Mouse (Mus musculus) forebrain, embryonic 15.5 days (tissue): ENCODE measurements around the gene Nrxn2. TPM values are rescaled to one million over a fixed set of nuclear protein-coding genes. Genes with fewer than 3 reads are reported as not detected.
A peak's percentile ranks its signal among the peaks of the same experiment; 100 is the strongest.

Experiments
- ATAC-seq: fragments of 200-750 bp; cut with Nextera tagmentation; replicated peaks from 2 replicates; pipeline ENCODE4 v1.8.0; 2017; ENCODE audit warnings: mild to moderate bottlenecking, moderate TSS enrichment, moderate library complexity
- H3K27ac ChIP-seq: fragments of 300-500 bp; sonication (generic); replicated peaks from 2 replicates; pipeline ENCODE4 v1.5.1; 2015; ENCODE audit warnings: mild to moderate bottlenecking, inconsistent platforms
- H3K27me3 ChIP-seq: fragments of 300-500 bp; sonication (generic); 2 replicates; pipeline ENCODE4 v1.6.1; 2015; ENCODE audit warnings: inconsistent platforms
- H3K36me3 ChIP-seq: fragments of 300-500 bp; sonication (generic); 2 replicates; pipeline ENCODE4 v1.6.1; 2015; ENCODE audit warnings: mild to moderate bottlenecking, inconsistent platforms
- H3K4me1 ChIP-seq: fragments of 300-500 bp; sonication (generic); 2 replicates; pipeline ENCODE4 v1.6.1; 2015; ENCODE audit warnings: inconsistent platforms
- H3K4me2 ChIP-seq: fragments of 300-500 bp; sonication (generic); replicated peaks from 2 replicates; pipeline ENCODE4 v1.6.1; 2015; ENCODE audit warnings: mild to moderate bottlenecking, inconsistent platforms
- H3K4me3 ChIP-seq: fragments of 300-500 bp; sonication (generic); 2 replicates; pipeline ENCODE4 v1.5.1; 2015; ENCODE audit warnings: mild to moderate bottlenecking, inconsistent platforms
- H3K9ac ChIP-seq: fragments of 300-500 bp; sonication (generic); replicated peaks from 2 replicates; pipeline ENCODE4 v1.6.1; 2015; ENCODE audit warnings: mild to moderate bottlenecking, inconsistent platforms
- H3K9me3 ChIP-seq: fragments of 300-500 bp; sonication (generic); 2 replicates; pipeline ENCODE4 v1.6.1; 2016; ENCODE audit warnings: inconsistent platforms
- WGBS: fragments of 180-500 bp; shearing (Covaris S2); methylation state at CpG from one replicate; pipeline ENCODE4 v1.1.7; 2015; ENCODE audit warnings: mixed read lengths; 5-methylcytosine and 5-hydroxymethylcytosine counted together
- polyA plus RNA-seq: library from polyadenylated mRNA; unstranded; fragments of >200 nt; fragmentation: Nextera tagmentation; extraction: Ambion mirVana; gene quantifications from 2 replicates; pipeline ENCODE4 v1.2.1, GENCODE M21; 2015

The Nrxn2 gene
- polyA plus RNA-seq, 1 experiment from 2014 or later: 32.4 TPM

DNA sequence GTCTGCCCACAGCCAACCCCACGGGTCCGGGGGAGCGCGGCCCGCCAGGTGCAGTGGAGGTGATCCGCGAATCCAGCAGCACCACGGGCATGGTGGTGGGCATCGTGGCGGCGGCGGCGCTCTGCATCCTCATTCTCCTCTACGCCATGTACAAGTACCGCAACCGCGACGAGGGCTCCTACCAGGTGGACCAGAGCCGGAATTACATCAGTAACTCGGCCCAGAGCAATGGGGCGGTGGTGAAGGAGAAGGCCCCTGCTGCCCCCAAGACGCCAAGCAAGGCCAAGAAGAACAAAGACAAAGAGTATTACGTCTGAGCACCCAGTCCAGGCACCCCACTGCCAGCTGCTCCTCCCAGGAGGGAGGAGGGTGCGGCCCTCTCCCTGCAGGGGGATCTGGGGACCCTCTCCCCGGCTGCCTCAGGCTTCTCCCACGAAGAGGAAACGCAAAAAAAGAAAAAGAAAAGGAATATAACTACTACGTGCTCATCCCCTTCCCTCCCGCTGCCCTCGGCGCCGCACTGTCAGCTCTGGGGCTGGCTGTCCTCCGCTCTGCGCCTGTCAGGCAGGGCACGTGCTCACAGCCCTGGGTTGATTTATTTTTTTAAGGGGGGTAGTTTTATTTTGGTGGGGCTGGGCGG, 113.4 kb downstream of the Nrxn2 start:
- H3K4me3 ChIP-seq: peak overlapping the region; percentile 47
- H3K4me2 ChIP-seq: peak overlapping the region; percentile 74
- H3K27ac ChIP-seq: peak overlapping the region; percentile 90
- H3K4me1 ChIP-seq: peaks cover 47% of the 10 kb centered on the region
- H3K27me3 ChIP-seq: no peaks in the 10 kb centered on the region
- H3K9ac ChIP-seq: peak overlapping the region; percentile 70
- H3K36me3 ChIP-seq: peaks cover 6% of the 10 kb centered on the region
- ATAC-seq: peak; percentile 35; the same call in 1 of the 2 replicates
- no peaks in the 10 kb centered on the region for H3K9me3 ChIP-seq
- WGBS: 4% methylated on average over 36 of the region's 36 CpGs

DNA sequence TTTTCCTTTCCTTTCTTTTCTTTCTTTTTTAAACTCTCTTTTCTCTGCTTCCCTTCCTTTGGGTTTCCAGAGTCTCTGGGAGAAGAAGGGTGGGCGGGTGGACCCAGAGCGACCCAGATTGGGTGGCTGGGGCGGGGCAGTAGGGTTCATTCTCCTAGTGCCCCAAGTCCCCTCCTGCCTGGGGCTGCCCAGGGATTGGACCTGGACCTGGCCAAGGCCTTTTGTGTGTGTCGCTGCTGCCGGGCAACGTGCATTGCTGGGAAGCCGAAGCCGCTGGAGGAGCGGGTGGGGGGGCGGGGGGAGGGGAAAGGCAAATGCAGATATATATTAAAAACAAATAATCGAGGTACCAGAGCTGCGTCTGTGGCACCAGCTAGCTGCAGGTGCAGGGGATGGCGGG, 114.1 kb downstream of the Nrxn2 start:
- 3% methylated on average over 12 of the region's 13 CpGs for WGBS
- H3K36me3 ChIP-seq: no peaks in the 10 kb centered on the region
- H3K4me3 ChIP-seq: peak overlapping the region; percentile 47
- peak overlapping the region; percentile 90 for H3K27ac ChIP-seq
- H3K4me1 ChIP-seq: peaks cover 47% of the 10 kb centered on the region
- peak overlapping the region; percentile 70 for H3K9ac ChIP-seq
- no peaks in the 10 kb centered on the region for H3K9me3 ChIP-seq
- ATAC-seq: 0 out of 2 replicates have a peak, but pooled peaks have one; percentile 24
- H3K27me3 ChIP-seq: no peaks in the 10 kb centered on the region
- peak overlapping the region; percentile 74 for H3K4me2 ChIP-seq

DNA sequence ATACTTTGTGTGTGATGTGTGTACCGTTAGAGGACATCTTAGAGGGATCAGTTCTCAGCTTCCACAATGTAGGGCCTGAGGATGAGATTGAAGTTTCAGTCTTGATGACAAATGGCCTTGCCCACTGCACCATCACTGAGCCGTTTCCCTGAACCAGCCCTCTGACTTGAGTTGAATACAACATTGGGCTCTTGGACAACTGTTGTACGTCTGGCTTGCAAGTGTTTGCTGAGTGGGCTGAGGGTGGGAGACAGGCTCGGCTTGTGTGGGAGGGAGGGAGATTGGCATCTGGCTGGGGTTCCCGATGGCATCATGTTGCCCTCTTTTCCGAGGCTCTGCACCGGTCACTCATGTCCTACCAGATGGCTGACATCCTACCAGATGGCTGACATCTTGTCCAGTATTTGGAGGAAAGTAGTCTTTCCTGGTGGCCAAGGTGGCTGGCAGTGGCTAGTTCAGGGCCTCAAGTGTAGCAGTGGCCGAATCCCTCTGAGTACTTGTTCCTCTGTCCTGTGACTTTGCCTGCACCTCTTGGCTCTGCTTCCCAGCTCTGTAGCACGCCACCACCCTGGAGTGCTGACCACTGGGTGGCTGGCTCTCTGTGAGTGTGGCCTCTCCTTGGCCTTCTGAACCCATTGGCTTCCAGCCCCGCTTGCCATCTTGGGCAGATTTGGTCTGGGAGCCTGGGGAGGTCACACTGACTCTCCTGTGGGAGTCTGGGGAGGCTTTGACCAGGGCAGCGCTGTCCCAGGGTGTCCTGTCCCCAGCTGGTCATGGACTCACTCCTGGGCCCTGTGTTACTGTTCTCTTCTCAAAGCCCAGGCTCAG, 115.0 kb downstream of the Nrxn2 start:
- Histone ChIP-seq H3K4me3 (0 out of 2 replicates have a peak overlapping the region, but pooled peaks have one; percentile 47), H3K9me3 (no peaks in the 10 kb centered on the region), H3K27me3 (no peaks in the 10 kb centered on the region), H3K4me2 (peak overlapping the region; percentile 74), H3K9ac (no peak overlapping the region), H3K36me3 (no peaks in the 10 kb centered on the region), H3K27ac (peak overlapping the region; percentile 90; the same call in 1 of the 2 replicates), H3K4me1 (peaks cover 47% of the 10 kb centered on the region)
- ATAC-seq: no peak
- 63% methylated on average over 11 of the region's 11 CpGs for WGBS

DNA sequence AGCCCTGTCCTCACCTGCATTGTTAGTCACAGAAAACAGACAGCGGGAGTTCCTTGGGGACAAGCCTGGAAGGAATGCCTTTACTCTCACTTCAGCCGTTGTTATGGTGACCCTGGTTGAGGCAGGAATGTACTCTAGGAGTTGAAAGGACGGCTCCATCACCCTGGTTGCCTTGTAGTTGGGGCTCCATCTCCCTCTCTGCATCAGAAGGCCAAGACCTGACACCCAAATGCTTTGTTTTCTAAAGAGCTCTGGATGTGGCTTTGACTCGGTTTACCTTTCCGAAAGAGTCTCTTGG, 115.5 kb downstream of the Nrxn2 start:
- Histone ChIP-seq H3K9me3 (no peaks in the 10 kb centered on the region), H3K27ac (no peak overlapping the region), H3K36me3 (no peaks in the 10 kb centered on the region), H3K9ac (no peak overlapping the region), H3K4me3 (no peak overlapping the region), H3K27me3 (no peaks in the 10 kb centered on the region), H3K4me2 (no peak overlapping the region), H3K4me1 (peaks cover 46% of the 10 kb centered on the region)
- 49% methylated on average over 5 of the region's 5 CpGs for WGBS
- ATAC-seq: no peak

DNA sequence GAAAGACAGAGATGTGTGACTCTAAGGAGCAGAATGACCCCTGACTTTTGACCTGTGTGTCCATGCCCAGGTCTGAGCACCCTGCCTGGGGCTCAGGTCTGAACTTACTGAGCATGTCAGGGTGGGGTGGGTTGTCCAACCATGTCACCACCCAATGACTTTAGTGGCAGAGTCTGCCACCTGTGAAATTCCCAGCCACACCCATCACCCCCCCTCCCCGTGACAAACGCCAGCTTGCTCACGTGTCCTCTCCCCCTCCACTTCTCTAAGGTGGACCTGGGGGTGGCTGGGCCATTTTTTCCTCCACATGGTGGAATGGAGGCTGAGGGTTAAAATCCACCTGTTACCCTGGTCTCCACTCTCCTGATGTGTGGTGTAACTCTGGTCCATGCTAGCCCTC, 117.7 kb downstream of the Nrxn2 start:
- Histone ChIP-seq H3K4me2 (no peak overlapping the region), H3K27ac (no peak overlapping the region), H3K9ac (no peak overlapping the region), H3K27me3 (no peaks in the 10 kb centered on the region), H3K9me3 (no peaks in the 10 kb centered on the region), H3K36me3 (no peaks in the 10 kb centered on the region), H3K4me1 (peaks cover 29% of the 10 kb centered on the region), H3K4me3 (no peak overlapping the region)
- WGBS: 82% methylated on average over 3 of the region's 3 CpGs
- ATAC-seq: no peak

DNA sequence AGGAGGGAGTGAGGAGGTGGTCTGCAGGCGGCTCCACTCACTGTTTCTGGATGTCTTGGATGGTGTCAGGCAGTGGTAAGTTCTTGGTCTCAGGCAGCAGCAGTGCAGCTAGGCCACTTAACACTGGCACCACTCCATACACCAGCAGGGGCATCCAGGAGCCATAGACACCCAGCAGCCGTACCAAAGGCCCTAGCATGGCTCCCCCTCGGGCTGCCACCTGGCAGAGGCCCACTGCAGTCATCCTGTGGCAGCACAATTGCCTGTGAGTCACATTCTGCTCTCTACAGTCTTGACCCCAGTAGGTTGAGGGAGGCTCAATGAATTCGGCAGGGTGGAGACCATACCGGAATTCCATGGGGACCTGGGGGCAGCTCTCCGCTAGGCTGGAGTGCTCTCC, 118.2 kb downstream of the Nrxn2 start:
- H3K27ac ChIP-seq: no peak overlapping the region
- no peaks in the 10 kb centered on the region for H3K36me3 ChIP-seq
- H3K4me2 ChIP-seq: no peak overlapping the region
- no peaks in the 10 kb centered on the region for H3K27me3 ChIP-seq
- H3K4me1 ChIP-seq: peaks cover 24% of the 10 kb centered on the region
- H3K9ac ChIP-seq: no peak overlapping the region
- H3K4me3 ChIP-seq: no peak overlapping the region
- ATAC-seq: no peak
- whole genome bisulfite sequencing: 68% methylated on average over 6 of the region's 6 CpGs
- H3K9me3 ChIP-seq: no peaks in the 10 kb centered on the region

DNA sequence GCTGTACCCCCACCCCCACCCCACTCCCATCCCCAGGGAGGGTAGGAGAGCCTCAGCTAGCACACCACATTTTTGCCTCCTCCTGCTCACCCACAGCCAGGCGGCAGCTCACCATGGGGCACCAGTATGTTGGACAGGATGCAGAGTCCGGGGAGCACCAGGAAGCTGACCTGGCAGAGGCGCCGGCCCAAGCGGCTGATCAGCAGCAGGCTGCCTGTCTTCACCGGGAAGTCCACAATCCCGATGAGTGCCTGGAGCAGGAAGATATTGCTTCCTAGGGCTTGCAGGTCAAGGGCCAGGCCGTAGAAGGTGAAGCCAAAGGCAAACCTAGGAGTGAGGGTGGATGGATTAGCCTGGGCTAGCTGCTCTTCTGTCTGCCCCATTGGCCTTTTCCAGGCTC, 119.0 kb downstream of the Nrxn2 start:
- no peak for ATAC-seq
- H3K4me3 ChIP-seq: no peak overlapping the region
- H3K27me3 ChIP-seq: no peaks in the 10 kb centered on the region
- peaks cover 16% of the 10 kb centered on the region for H3K4me1 ChIP-seq
- H3K9me3 ChIP-seq: no peaks in the 10 kb centered on the region
- H3K9ac ChIP-seq: no peak overlapping the region
- H3K4me2 ChIP-seq: no peak overlapping the region
- H3K27ac ChIP-seq: no peak overlapping the region
- H3K36me3 ChIP-seq: no peaks in the 10 kb centered on the region
- WGBS: 81% methylated on average over 8 of the region's 8 CpGs

DNA sequence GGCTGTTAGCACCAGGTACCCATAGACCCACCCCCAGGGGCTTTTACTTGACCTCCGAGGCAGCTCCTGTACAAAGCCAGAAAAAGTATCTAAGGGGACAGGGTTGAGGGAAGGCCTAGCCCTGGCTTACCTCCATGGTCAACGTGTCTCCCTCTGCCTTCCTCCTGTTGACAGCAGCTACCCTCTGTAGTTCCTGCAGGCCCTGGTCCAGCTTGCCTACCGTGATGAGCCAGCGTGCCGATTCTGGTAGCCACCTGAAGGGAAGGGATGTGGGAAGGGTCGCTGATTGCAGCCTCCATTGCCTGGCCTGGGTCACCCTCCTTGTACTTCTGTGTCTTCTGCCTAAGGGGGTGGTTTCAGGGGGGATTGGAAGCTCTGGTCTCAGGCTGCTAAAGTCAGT, 120.0 kb downstream of the Nrxn2 start:
- H3K4me2 ChIP-seq: no peak overlapping the region
- H3K9me3 ChIP-seq: no peaks in the 10 kb centered on the region
- peaks cover 6% of the 10 kb centered on the region for H3K4me1 ChIP-seq
- H3K27me3 ChIP-seq: no peaks in the 10 kb centered on the region
- 90% methylated on average over 6 of the region's 6 CpGs for WGBS
- H3K4me3 ChIP-seq: no peak overlapping the region
- H3K36me3 ChIP-seq: no peaks in the 10 kb centered on the region
- no peak for ATAC-seq
- no peak overlapping the region for H3K27ac ChIP-seq
- H3K9ac ChIP-seq: no peak overlapping the region

DNA sequence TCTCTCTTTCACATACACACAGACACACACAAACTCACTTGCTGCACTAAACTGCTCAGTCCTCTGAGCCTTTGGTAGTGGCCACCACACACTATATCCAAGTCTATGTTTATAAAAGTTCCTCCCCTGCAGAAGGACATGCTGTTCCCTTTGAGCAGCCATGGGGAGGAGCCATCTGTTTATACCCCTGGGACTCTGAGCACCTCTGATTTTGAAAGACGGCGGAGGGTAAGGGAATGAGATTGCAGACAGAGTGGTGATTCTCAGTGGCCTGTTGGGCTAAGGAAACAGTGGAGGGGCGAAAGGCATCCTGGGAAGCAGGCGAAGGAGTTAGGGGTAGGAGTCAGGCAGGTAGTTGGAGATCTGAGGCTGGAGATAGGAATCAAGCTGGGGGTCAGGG, 121.1 kb downstream of the Nrxn2 start:
- Histone ChIP-seq H3K9ac (no peak overlapping the region), H3K27ac (no peak overlapping the region), H3K9me3 (no peaks in the 10 kb centered on the region), H3K4me1 (no peaks in the 10 kb centered on the region), H3K4me2 (no peak overlapping the region), H3K36me3 (no peaks in the 10 kb centered on the region), H3K27me3 (no peaks in the 10 kb centered on the region), H3K4me3 (no peak overlapping the region)
- WGBS: 86% methylated on average over 4 of the region's 4 CpGs
- ATAC-seq: no peak

DNA sequence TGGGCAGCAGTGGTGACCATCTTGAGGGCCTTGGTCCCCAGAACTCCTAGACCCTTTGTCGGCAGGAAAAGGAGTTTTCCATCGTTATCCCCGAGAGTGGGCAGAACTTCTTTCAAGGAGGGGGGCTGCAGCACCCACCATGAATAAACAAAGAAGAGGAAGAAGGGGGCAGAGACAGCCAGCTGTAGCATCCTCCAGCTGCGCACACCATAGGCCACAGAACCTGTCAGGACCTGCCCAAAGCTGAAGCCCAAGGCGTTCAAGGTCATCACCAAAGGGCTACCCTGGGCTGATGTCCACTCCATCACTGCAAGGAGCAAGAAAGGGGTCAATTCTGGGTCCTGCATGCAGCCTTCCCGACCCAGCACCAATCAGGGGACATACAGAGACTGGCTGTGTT, 121.7 kb downstream of the Nrxn2 start:
- Histone ChIP-seq H3K9ac (no peak overlapping the region), H3K27ac (no peak overlapping the region), H3K4me1 (no peaks in the 10 kb centered on the region), H3K4me2 (no peak overlapping the region), H3K36me3 (no peaks in the 10 kb centered on the region), H3K27me3 (no peaks in the 10 kb centered on the region), H3K4me3 (no peak overlapping the region), H3K9me3 (no peaks in the 10 kb centered on the region)
- WGBS: 68% methylated on average over 6 of the region's 6 CpGs
- ATAC-seq: no peak

DNA sequence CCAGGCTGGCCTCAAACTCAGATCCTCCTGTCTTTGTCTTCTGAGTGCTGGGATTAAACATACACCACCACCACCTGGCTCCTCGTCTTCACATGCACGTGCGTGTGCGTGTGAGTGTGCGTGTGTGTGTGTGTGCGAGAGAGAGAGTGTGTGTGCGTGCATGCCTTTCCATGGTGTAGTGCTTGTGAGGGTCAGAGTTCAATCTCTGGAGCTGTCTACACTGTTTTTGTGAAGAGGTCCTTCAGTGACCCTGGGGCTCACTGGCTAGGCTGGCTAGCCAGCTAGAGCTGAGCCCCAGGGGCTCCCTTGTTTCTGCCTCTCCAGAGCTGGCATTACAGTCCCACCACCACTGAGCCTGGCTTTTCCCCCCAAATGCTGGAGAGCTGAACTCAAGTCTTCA, 123.0 kb downstream of the Nrxn2 start:
- no peak for ATAC-seq
- WGBS: 89% methylated on average over 7 of the region's 7 CpGs
- no peaks in the 10 kb centered on the region for H3K9me3 ChIP-seq
- H3K4me1 ChIP-seq: no peaks in the 10 kb centered on the region
- no peaks in the 10 kb centered on the region for H3K36me3 ChIP-seq
- no peak overlapping the region for H3K27ac ChIP-seq
- H3K9ac ChIP-seq: no peak overlapping the region
- no peak overlapping the region for H3K4me3 ChIP-seq
- H3K27me3 ChIP-seq: no peaks in the 10 kb centered on the region
- no peak overlapping the region for H3K4me2 ChIP-seq

DNA sequence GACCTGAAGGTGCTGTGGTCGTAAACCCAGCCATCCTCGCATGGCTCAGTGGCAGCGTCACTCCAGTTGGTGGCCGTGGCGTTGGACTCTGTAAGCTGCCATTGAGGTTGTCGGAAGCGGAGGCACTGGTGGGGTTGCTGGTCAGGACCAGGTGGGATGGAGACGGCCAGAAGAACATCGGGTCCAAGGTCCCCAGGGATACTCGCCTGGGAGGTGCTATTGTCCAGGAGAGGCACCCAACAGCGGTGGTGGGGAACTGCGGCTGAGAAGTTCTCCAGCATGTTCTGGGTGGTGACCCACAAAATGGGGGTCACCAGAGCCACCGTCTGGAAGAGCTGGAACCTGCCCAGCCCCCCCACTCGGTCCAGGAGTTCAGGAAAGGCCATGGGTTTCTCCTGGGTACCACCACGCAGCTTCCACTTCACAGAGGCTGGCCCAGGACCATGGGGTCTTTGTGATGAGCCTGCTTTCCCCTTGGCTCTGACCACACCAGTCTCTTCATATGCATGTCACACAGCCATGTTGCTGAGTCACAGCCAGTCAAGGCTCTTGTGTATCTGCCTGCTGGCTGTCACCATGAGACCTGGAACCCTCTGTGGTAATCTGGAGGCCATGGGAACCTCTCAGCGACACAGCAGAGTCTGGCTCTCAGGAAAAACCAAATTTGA, 124.0 kb downstream of the Nrxn2 start, which contains the start of gene Slc22a12:
Gene Slc22a12, minus strand, starts transcription at position 666 of the 668 bp plus-strand sequence.
- Histone ChIP-seq H3K9me3 (no peaks in the 10 kb centered on the region), H3K4me1 (no peaks in the 10 kb centered on the region), H3K27me3 (no peaks in the 10 kb centered on the region), H3K4me2 (no peak within 1 kb of the TSS), H3K4me3 (no peak within 1 kb of the TSS), H3K9ac (no peak within 1 kb of the TSS), H3K27ac (no peak within 1 kb of the TSS), H3K36me3 (no peaks in the 10 kb centered on the region)
- WGBS: 92% methylated on average over 16 of the region's 16 CpGs
- ATAC-seq: no peak
